Mouse (Mus musculus) CH12F3 (cell line): ENCODE data around the gene Mgat3.

Source experiments
- in situ Hi-C: fragments of 300-500 bp; cut with MboI; formaldehyde crosslinking; loops from 2 replicates; pipeline ENCODE4 v1.14.3; 2020; ENCODE audit warnings: low sequenced_read_pairs

Mgat3 gene

DNA sequence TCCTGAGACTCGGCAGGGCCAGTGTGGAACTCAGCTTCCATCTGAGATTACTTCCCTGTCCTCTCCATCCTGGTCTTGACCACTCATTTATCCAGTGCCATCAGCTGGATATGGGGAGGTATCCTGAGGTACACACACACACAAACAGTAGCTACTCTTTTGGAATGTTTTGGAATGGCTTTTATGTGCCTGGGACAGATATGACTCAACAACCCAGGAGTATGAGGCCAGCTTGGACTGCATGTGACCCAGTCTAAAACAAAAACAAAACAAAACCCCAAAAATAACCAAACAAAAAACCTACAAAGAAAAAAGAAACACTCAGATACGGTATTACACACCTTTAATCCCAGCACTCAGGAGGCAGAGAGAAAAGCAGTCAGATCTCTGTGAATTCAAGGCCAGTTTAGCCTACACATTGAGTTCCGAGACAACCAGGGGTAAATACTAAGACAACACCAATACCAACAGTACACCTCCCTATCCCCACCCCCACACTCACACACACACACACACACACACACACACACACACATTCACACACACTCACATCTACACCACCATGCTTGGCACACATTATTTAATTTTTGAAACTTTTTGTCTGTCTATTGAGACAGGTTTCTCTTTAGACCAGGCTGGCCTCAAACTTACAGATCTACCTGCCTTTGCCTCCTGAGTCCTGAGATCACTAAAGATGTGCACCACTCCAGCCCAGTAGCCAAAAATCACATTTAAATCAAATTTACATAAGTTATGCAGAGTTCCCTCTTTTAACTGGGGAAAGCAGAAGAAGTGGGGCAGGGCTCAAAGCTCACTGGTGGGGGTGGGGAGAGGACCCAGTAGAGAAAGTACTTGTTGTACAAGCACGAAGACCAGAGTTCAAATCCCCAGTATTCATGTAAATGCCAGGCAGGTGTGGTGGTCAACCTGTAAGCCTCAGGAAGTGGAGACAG lies 46.5 kb downstream of the Mgat3 start:
- in situ Hi-C loops, result loop anchor here (10.0 kb wide), 1 partner anchor 125 kb away; the partner anchor contains the start of genes Rpl3 and Syngr1

DNA sequence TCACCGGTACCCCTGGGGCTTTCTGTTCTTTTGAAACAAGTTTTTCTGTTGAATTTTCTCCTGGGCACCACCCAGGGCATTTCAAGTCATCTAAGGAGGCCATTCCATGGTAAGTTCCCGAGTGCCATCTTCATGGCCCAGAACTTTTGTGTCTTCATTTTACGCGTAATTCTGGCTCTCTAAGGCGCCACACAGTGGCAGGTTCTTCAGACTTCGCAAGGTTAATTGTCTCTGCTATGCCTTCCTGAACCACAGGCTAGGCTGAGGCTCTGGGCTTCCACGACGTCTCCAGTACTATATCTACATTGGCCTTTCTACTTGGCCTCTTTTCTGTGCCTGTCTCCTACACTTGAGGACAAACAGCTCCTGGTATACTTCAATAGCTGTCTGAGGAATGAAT lies 47.5 kb downstream of the Mgat3 start:
- in situ Hi-C loops, result loop anchor here (10.0 kb wide), 1 partner anchor 126 kb away; the partner anchor contains the start of genes Rpl3 and Syngr1

DNA sequence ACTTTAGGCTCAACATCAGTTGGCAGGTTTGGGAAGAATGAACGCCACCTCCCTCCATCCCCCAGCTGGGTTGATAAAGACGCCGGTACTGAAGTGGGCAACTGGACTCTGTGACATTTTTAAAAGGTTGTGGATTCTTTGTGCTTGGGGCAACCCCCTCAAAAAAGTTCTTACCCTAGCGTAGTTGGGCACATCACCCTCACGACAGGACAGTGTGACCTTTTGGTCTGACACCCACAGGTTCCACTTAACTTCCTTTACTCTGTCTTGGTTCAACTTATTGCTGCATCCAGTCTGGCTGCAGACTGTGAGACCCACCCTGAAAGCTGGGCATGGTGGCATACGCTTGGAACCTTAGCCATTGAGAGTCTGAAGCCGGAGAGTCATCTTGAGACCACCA lies 50.2 kb downstream of the Mgat3 start:
- in situ Hi-C loops, result loop anchor here (10.0 kb wide), 1 partner anchor 129 kb away; the partner anchor contains the start of genes Rpl3 and Syngr1

DNA sequence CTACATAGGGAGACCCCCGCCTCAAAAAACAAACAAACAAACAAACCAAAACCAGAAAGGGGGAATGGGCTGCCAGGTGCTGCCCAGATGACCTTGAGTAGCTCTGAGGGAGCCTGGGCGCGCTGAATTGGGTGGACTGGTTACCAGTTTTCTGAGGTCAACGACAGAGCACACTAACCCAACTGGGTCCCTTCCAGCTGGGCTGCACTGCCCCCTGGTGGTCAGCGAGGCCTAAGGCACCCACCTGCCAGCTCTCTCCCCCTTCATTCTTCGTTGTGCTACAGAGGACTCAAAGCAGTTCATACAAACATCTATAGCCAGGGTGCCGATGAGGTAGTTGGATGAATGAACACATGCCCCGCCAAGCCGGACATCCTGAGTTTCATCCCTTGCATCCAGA lies 51.7 kb downstream of the Mgat3 start:
- in situ Hi-C loops, result loop anchor here (10.0 kb wide), 1 partner anchor 130 kb away; the partner anchor contains the start of genes Rpl3 and Syngr1

DNA sequence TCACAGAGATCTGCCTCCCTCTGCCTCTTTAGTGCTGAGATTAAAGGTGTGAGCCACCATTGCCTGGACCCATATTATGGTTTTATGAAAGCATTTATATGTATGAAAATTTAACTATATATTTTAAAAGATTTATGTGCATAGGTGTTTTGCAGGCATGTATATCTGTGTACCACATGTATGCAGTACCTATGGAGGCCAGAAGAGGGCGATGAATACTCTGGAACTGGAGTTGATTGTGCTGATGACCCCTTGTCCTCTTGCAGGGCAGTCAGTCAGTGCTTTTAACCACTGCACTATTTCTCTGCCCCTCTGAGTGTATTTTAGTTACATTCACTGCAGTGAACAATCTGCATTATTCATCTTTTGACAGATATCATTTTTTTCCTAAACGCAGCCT lies 52.3 kb downstream of the Mgat3 start:
- in situ Hi-C loops, result loop anchor here (10.0 kb wide), 1 partner anchor 131 kb away; the partner anchor contains the start of genes Rpl3 and Syngr1

DNA sequence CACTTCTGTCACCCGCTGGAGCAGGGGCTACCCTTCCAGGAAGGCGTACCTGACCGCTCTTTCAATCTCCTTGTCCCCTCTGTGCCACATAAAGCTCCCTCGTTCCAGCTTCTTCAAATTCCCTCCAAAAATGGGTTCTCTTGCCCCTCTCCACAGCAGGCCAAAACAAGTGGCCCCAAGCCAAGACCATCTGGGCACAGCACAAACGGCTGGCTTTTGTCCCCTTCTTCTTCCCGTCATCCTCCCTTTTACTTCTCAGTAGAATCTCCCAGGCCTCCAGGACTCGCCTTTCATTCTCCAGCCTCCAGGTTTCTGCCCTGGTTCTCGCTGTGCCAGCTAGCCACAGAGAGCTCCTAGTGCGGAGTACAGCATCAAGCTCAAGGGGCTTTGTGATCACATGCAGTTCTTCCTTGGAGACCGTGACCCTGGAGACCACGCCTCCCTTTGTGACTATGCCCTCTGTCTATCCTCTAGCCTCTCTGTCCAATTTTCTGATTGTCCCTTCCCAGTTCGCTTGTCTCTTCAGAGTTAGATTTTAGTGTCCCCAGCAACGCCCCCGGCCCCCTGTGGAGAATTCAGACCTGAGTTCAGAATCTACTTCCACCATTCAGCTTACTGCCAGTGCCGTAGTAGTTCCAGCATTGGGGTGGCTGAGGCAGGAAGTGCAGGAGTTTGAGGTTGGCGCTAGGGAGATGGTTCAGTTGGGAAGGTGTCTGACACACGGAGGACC lies 54.7 kb downstream of the Mgat3 start:
- in situ Hi-C loops, result loop anchor here (10.0 kb wide), 1 partner anchor 133 kb away; the partner anchor contains the start of genes Rpl3 and Syngr1

DNA sequence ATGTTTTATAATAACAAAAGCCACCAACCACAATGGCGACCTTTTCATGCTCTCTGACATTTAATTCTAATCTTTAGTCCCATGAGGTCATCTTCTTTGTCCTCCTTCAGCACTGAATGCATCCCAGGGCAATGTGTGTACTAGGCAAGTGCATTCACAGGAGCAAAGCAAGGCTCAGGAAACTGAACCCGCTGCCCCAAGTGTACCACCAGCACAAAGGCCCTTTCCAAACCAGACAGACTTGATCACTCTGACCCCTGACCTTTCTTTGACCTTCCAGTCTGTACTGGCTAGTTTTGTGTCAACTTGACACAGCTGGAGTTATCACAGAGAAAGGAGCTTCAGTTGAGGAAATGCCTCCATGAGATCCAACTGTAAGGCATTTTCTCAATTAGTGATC lies 58.8 kb downstream of the Mgat3 start:
- in situ Hi-C loops, result no loop called here

DNA sequence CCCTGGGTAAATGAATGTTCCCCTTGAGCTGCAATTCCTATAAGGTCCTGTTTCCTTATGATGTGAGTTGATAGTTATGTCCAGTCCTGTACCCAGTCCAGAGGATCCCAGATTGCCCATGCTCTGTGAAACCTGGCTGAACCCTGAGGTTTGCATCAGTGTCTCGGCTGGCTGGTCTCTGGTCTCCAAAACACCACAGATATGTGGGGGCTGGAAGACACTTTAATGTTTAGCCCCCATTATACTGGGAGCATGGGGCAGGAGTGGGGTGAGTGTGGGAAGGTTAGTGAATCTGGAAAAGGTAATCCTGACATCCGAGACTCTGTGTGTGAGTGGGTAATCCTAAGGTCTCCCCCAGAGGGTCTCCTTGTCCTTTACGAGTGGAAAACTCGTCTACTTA lies 59.5 kb downstream of the Mgat3 start:
- in situ Hi-C loops, result no loop called here

DNA sequence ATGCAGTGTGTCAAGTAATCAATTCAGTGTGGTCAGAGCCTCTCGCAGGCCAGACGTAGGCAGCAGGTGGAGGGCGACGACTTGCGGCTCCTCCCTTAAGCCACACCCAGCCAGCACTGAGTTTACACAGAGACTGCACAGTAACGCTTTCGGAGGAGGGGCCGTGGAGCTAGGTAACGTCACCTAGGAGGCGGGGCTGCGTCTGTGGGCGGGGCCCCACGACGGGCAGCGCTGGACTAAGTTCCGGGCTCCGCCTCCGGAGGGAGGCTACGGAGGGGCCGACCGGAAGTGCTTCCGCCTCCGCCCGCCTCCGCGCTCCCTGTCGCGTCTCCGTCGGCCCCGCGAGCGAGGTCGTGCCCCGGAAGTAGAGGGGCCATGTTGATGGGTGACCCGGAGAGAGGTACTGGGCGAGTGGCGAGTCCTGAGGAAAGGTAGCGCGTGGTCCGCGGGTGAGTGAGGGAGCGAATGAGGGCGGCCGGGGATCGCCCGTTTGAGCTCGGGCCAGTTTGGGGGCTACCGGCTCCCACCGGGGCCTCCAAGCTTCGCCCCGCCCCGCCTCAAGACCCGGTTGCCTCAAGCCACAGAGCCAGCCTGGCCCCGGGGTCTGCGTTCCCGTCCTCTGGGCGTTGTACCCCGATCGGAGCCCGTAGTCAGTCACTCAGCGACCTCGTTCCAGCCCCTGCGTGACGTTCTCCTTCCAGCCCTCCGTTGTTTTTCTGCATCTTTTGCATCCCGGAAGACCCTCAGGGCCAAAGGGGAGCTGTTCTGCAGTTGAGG lies 60.4 kb downstream of the Mgat3 start, which contains the start of gene Mief1:
Gene Mief1, plus strand, starts transcription at position 286 of the 777 bp plus-strand sequence.
- in situ Hi-C loops, result no loop called here

DNA sequence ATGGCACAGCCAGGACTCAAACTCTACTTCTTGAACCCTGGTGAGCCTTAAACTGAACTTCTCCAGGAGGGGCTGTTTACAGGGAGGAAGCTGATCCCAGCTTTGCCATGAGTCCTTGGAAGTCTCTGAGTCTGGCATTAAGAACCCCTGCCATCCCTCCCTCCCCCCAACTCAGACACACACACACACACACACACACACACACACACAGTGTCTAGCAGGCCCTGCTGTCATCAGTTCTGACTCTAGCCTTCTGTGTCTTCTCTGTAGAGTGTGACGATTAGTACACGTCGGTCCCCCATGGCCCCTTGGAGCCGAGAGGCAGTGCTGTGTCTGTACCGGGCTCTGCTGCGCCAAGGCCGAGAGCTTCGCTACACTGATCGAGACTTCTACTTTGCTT lies 62.0 kb downstream of the Mgat3 start, which contains the start of gene AC140267.1:
Gene AC140267.1, plus strand, starts transcription at position 301 of the 400 bp plus-strand sequence.
- in situ Hi-C loops, result no loop called here

DNA sequence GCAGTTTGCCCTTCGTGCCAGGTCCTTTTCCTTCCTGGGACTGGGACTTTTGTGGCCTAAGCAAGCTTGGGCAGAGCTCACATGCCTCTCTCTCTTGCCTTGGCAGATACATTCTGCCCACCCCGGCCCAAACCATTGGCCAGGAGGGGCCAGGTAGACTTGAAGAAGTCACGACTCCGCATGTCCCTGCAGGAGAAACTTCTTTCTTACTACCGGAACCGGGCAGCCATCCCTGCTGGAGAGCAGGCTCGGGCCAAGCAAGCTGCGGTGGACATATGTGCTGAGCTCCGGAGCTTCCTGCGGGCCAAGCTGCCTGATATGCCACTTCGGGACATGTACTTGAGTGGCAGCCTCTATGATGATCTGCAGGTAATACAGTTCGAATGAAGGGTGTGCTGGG lies 74.6 kb downstream of the Mgat3 start:
- in situ Hi-C loops, result no loop called here

DNA sequence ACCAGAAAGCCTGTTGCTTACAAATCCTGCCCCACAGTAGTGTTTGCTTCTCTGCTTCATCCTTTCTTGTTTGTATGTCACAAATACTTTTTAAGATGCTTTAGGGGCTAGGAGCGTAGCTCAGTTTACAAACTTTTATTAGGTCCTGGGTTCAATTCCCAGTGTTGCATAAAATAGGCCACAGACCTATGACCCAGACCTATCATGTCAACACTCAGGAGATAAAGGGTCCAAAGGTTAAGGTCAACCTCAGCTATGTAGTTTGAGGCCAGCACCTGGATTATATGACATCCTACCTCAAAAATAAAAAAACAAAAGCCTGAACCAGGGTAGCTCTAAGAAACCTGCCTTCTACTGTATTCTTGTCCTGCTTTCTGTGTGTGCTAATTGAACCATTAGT lies 75.1 kb downstream of the Mgat3 start:
- in situ Hi-C loops, result no loop called here

DNA sequence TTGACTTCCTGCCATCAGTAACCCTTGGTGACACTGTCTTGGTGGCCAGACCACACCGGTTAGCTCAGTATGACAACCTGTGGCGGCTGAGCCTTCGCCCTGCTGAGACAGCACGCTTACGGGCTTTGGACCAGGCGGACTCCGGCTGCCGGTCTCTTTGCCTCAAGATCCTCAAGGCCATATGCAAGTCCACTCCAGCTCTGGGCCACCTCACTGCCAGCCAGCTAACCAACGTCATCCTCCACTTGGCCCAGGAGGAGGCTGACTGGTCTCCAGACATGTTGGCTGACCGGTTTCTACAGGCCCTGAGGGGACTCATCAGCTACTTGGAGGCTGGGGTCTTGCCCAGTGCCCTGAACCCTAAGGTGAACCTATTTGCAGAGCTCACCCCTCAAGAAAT lies 76.2 kb downstream of the Mgat3 start:
- in situ Hi-C loops, result no loop called here

DNA sequence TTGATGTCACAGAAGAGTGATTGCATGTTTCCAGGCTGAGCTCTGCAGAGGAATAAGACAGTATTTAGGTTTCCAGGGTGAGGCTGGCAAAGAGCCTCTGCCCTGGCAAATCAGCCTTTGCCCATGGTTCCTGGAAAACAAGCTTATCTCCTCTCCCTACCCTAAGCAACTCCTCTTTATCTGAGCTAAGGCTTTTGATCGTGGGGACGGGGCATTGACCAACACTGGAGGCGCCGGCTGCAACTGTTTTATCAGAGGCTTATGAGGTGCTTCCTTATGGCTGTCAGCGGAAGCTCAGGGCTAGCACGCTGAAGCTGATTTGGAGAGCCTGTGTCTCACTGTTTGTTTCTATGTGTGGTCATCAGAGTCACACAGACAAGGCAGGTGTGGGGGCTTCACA lies 77.1 kb downstream of the Mgat3 start:
- in situ Hi-C loops, result no loop called here

DNA sequence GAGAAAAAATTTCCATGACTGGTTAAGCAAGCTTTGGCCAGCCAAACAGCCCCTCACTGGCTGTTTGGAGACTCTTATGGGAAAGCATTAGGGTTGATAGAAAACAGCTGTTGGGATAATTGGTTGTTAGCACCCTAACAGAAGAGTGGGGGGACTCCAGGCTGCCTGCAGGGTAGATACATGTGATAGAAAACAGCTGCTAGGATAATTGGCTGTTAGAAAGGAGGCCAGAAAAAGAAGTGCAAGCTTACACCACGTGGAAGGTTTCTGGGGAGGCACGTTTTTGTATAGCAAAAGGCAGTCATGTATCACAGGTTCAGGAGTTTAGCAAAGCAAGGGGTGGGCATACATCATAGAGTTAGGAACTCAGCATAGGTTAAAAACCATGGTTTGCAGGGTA lies 80.0 kb downstream of the Mgat3 start:
- in situ Hi-C loops, result no loop called here

DNA sequence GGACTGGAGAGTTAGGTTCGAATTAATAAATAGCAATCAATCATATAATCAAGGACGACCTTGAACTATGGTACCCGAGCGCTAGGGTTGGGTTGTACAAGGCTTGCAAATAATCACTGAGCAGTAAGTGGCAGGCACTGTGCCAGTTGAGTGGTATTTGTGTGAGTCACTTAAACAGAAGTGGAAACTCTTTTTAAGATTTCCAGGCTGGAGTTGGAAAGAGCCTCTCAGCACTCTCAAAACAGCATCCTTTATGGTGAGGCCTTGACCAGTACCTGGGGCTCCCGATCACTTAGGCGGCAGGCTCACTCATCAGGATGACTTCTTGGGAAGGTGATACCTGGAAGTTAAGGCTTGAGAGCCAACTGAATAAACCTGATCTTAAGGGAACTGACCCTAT lies 80.7 kb downstream of the Mgat3 start:
- in situ Hi-C loops, result no loop called here

DNA sequence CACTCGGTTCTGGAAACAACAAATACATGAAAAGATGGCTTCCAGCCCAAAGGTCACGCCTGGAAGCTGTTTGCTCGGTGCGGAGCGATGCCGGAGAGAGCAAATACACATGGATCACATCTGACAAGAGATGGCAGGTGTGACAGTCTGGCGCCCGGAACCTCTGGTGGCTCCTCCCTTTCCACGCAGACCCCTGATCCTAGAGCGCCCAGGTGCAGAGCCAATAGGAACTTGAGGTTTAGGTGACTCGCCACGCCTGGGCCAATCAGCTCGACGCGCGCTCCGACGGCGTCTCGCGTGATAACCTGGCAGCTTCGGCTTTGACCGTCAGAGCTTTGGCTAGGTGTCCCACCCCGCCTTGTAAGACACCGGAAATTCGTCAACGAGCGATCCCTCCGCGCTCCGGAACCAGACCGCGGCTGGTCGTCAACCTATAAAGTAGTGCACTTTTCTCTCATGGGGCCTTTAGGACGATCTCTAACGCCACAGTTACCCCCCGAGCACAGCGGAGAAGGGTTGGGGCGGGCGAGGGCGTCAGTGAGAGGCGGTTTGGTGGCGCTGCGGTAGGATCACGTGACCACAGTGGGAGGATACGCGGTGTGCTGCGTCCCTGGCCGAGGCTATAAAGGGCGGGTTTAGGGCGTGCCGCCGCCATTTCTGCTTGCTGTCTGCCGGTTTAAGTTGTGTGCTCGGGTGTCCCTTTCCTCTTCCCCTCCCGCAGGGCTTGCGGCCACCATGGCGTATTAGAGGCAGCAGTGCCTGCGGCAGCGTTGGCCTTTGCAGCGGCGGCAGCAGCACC lies 81.5 kb downstream of the Mgat3 start, which contains the start of gene Atf4:
Gene Atf4, plus strand, starts transcription at position 338 of the 799 bp plus-strand sequence.
- in situ Hi-C loops, result no loop called here

DNA sequence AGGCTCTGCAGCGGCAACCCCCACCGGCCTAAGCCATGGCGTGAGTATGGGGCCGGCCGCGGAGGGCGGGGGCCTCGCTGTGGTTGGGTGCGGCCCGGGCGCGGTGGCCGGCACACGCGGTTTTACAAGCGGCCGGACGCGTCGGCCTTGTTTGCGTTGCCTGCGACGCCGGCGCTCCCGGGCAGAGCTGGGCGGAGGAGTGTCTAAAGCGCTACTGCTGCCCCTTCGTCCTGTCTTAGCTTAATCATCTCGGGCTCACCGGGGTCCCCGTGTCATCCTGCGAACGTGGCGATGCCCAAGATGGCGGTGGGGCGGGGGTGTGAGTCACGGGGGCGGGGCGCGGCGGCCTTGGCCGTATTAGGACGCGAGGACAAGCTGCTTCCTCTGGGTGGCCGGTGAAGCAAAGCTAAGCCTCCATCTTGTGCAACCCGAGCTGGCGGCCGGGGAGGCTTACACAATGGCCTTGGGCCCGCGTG lies 82.2 kb downstream of the Mgat3 start:
- in situ Hi-C loops, result no loop called here

DNA sequence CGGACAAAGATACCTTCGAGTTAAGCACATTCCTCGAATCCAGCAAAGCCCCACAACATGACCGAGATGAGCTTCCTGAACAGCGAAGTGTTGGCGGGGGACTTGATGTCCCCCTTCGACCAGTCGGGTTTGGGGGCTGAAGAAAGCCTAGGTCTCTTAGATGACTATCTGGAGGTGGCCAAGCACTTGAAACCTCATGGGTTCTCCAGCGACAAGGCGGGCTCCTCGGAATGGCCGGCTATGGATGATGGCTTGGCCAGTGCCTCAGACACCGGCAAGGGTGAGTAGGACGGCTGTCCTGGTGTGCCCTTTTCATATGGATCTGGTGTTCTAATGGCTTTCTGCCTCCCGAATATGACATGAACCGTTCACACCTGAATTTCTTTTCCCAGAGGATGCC lies 82.7 kb downstream of the Mgat3 start:
- in situ Hi-C loops, result no loop called here
